Mouse (Mus musculus) lung, postnatal 10 days (tissue): Measurements from ENCODE around the gene Hsd3b7.
A peak's percentile ranks its signal among the peaks of the same experiment; 100 is the strongest.
"Not testable (repeated sequence)": the region's sequence is repeated elsewhere in the genome, so short reads cannot be mapped to it uniquely, and the experiment has no call there.

Source experiments
- DNase-seq: peaks from one replicate; pipeline ENCODE4 v3.0.0; 2021

The Hsd3b7 gene

GRCm38 (mm10) chr7:127820836-127821509 is 20.6 kb downstream of the Hsd3b7 start:
- peak; percentile 31 for DNase-seq

- DNase-seq: no peak
Observed at GRCm38 (mm10) chr7:127822494-127822893, 22.1 kb downstream of the Hsd3b7 start.

GRCm38 (mm10) chr7:127823236-127824171 is 23.1 kb downstream of the Hsd3b7 start:
- DNase-seq: no peak

- DNase-seq: peak; percentile 35
Observed at GRCm38 (mm10) chr7:127824176-127824871, 23.9 kb downstream of the Hsd3b7 start, which contains the start of the genes Stx4a and Stx1b. Gene Stx4a (plus strand): TSS chr7:127824294. Gene Stx1b (minus strand): TSS chr7:127824549.

GRCm38 (mm10) chr7:127835550-127835949 is 35.1 kb downstream of the Hsd3b7 start:
- DNase-seq: no peak

- DNase-seq: no peak
Observed at GRCm38 (mm10) chr7:127837473-127837872, 37.1 kb downstream of the Hsd3b7 start.

- not testable (repeated sequence) for DNase-seq
Observed at GRCm38 (mm10) chr7:127837878-127838277, 37.5 kb downstream of the Hsd3b7 start.

GRCm38 (mm10) chr7:127840031-127840430 is 39.6 kb downstream of the Hsd3b7 start:
- not testable (repeated sequence) for DNase-seq

GRCm38 (mm10) chr7:127840886-127841285 is 40.5 kb downstream of the Hsd3b7 start:
- DNase-seq: peak; percentile 66

- DNase-seq: peak; percentile 97
Observed at GRCm38 (mm10) chr7:127841340-127842000, 41.1 kb downstream of the Hsd3b7 start.

- peak; percentile 91 for DNase-seq
Observed at GRCm38 (mm10) chr7:127842001-127842718, 41.8 kb downstream of the Hsd3b7 start.

GRCm38 (mm10) chr7:127849973-127850875 is 49.8 kb downstream of the Hsd3b7 start:
- DNase-seq: no peak

GRCm38 (mm10) chr7:127850906-127851305 is 50.5 kb downstream of the Hsd3b7 start:
- DNase-seq: no peak
